Mouse (Mus musculus): ENCODE measurements at regions not wholly inside any gene's neighbourhood (a gene's known extent, or its start where the extent isn't known, plus 50 kb on each side); places are given as distances from the start of the nearest gene placed in this dataset.

- TF ChIP-seq MAFK (IDR thresholded peaks at IDR 0.05; ENCODE audit: insufficient read depth, low read depth, low read length) (no peak), ZNF384 (IDR thresholded peaks at IDR 0.05; ENCODE audit: low read depth, low read length) (no peak), ZC3H11A (IDR thresholded peaks at IDR 0.05; ENCODE audit: borderline replicate concordance, low read depth, low read length) (no peak)
These were observed 110.9 kb upstream of the Kctd3 start for GRCm38 (mm10) chr1:189118582-189118981.

All from ES-E14 (cell line).